Comparison of ENCODE assay signal across 18 mouse cellular contexts in genomic region chr1:89769641-89770040, GRCm38 (mm10).
A peak's percentile ranks its signal among the peaks of the same experiment; 100 is the strongest.
DNase-seq lines count a peak whose midpoint lies in the region; ATAC-seq lines count a peak whose summit lies in the region.
"Had no signal": no experiment of that assay in that cellular context is flagged by ENCODE, and none has a peak within 500 bp of the region (broad histone marks: within the 10 kb centered on the region; RNA-seq: fewer than 3 reads in every experiment).

No protein-coding gene starts in this region.

- H3K9me3 ChIP-seq in forebrain, embryonic 14.5 days (replicated peaks; ENCODE audit: control insufficient read depth, low read length) = no peaks in the 10 kb centered on the region
- no peaks in the 10 kb centered on the region for H3K9me3 ChIP-seq in forebrain, embryonic 13.5 days (replicated peaks)
- no peaks in the 10 kb centered on the region for H3K9me3 ChIP-seq in midbrain, embryonic 11.5 days (ENCODE audit: control insufficient read depth, low read length)
- H3K9me3 ChIP-seq in midbrain, embryonic 10.5 days (replicated peaks) = no peaks in the 10 kb centered on the region
- no peaks in the 10 kb centered on the region for H3K9me3 ChIP-seq in heart, embryonic 10.5 days
- H3K9me3 ChIP-seq: limb, embryonic 13.5 days; liver, embryonic 13.5 days; lung, embryonic 15.5 days; stomach, embryonic 15.5 days had no signal

- peak; percentile 32 for DNase-seq in forebrain, embryonic 14.5 days (ENCODE audit: low spot score)
- DNase-seq in midbrain, embryonic 11.5 days (ENCODE audit: low spot score, missing footprints) = no peak
- DNase-seq in midbrain, embryonic 10.5 days (ENCODE audit: low spot score) = no peak
- DNase-seq in brain, adult 2 months (ENCODE audit: low read depth, low spot score) = peak; percentile 46
- DNase-seq in retina, embryonic 14.5 days (ENCODE audit: low spot score) = peak; percentile 49
- no peak for DNase-seq in heart, embryonic 10.5 days (ENCODE audit: low spot score)
- DNase-seq: adrenal gland, postnatal 14 days; cerebellum, adult 18-20 months; heart, postnatal 14 days; kidney, adult 11 months; liver, embryonic 13.5 days; thymus, adult 18-20 months; thymus, postnatal 4 days had no signal

- 75% methylated on average over 4 of the region's 4 CpGs for WGBS in forebrain, embryonic 14.5 days
- 70% methylated on average over 4 of the region's 4 CpGs for WGBS in forebrain, embryonic 13.5 days
- 66% methylated on average over 4 of the region's 4 CpGs for WGBS in midbrain, embryonic 11.5 days
- 79% methylated on average over 4 of the region's 4 CpGs for WGBS in midbrain, embryonic 10.5 days
- WGBS in heart, embryonic 10.5 days = 81% methylated on average over 4 of the region's 4 CpGs

- 0 out of 2 replicates have a peak, but pooled peaks have one; percentile 32 for ATAC-seq in forebrain, embryonic 14.5 days
- ATAC-seq in forebrain, embryonic 13.5 days = no peak
- 0 out of 2 replicates have a peak, but pooled peaks have one; percentile 48 for ATAC-seq in midbrain, embryonic 11.5 days (ENCODE audit: low FRiP score)

- H3K4me1 ChIP-seq in forebrain, embryonic 14.5 days (ENCODE audit: control insufficient read depth, insufficient read depth, low read length) = no peaks in the 10 kb centered on the region; the same call in 1 of the 2 replicates
- peaks cover 12% of the 10 kb centered on the region; the same call in 1 of the 2 replicates for H3K4me1 ChIP-seq in forebrain, embryonic 13.5 days
- peaks cover 8% of the 10 kb centered on the region for H3K4me1 ChIP-seq in midbrain, embryonic 11.5 days (ENCODE audit: control insufficient read depth, insufficient read depth, low read length)
- H3K4me1 ChIP-seq in midbrain, embryonic 10.5 days = peaks cover 42% of the 10 kb centered on the region
- H3K4me1 ChIP-seq in heart, embryonic 10.5 days = peaks cover 15% of the 10 kb centered on the region
- H3K4me1 ChIP-seq: liver, embryonic 13.5 days; lung, embryonic 15.5 days; stomach, embryonic 15.5 days had no signal

- H3K27ac ChIP-seq in forebrain, embryonic 14.5 days (ENCODE audit: low read depth, low read length) = no peak overlapping the region
- no peak overlapping the region for H3K27ac ChIP-seq in forebrain, embryonic 13.5 days
- no peak overlapping the region for H3K27ac ChIP-seq in midbrain, embryonic 11.5 days (ENCODE audit: low read depth, low read length)
- H3K27ac ChIP-seq in midbrain, embryonic 10.5 days (replicated peaks) = no peak overlapping the region
- no peak overlapping the region for H3K27ac ChIP-seq in heart, embryonic 10.5 days
- H3K27ac ChIP-seq: limb, embryonic 13.5 days; liver, embryonic 13.5 days; lung, embryonic 15.5 days; stomach, embryonic 15.5 days had no signal

- no peaks in the 10 kb centered on the region for H3K27me3 ChIP-seq in forebrain, embryonic 14.5 days (replicated peaks; ENCODE audit: control insufficient read depth, insufficient read depth, low read length)
- H3K27me3 ChIP-seq in forebrain, embryonic 13.5 days = peaks cover 9% of the 10 kb centered on the region; the same call in 1 of the 2 replicates
- no peaks in the 10 kb centered on the region for H3K27me3 ChIP-seq in midbrain, embryonic 11.5 days (ENCODE audit: control insufficient read depth, insufficient read depth, low read length)
- H3K27me3 ChIP-seq in midbrain, embryonic 10.5 days (ENCODE audit: low read depth, poor library complexity, severe bottlenecking) = no peaks in the 10 kb centered on the region
- H3K27me3 ChIP-seq in heart, embryonic 10.5 days (ENCODE audit: insufficient read depth, poor library complexity, severe bottlenecking) = no peaks in the 10 kb centered on the region
- H3K27me3 ChIP-seq: limb, embryonic 13.5 days; liver, embryonic 13.5 days; lung, embryonic 15.5 days; stomach, embryonic 15.5 days had no signal

- H3K9ac ChIP-seq in forebrain, embryonic 14.5 days (ENCODE audit: low read length) = no peak overlapping the region
- no peak overlapping the region for H3K9ac ChIP-seq in forebrain, embryonic 13.5 days
- no peak overlapping the region for H3K9ac ChIP-seq in midbrain, embryonic 11.5 days (ENCODE audit: low read length)
- H3K9ac ChIP-seq: limb, embryonic 13.5 days; liver, embryonic 13.5 days; lung, embryonic 15.5 days; stomach, embryonic 15.5 days had no signal

- no peaks in the 10 kb centered on the region; the same call in 1 of the 2 replicates for H3K36me3 ChIP-seq in forebrain, embryonic 14.5 days (ENCODE audit: control insufficient read depth, insufficient read depth, low read length)
- H3K36me3 ChIP-seq in forebrain, embryonic 13.5 days (ENCODE audit: poor library complexity, severe bottlenecking) = peaks cover 16% of the 10 kb centered on the region; the same call in 1 of the 2 replicates
- no peaks in the 10 kb centered on the region for H3K36me3 ChIP-seq in midbrain, embryonic 11.5 days (ENCODE audit: control insufficient read depth, insufficient read depth, low read length)
- peaks cover 19% of the 10 kb centered on the region for H3K36me3 ChIP-seq in midbrain, embryonic 10.5 days
- peaks cover 5% of the 10 kb centered on the region; the same call in 1 of the 2 replicates for H3K36me3 ChIP-seq in heart, embryonic 10.5 days
- H3K36me3 ChIP-seq: liver, embryonic 13.5 days; stomach, embryonic 15.5 days had no signal

- no peak overlapping the region for H3K4me2 ChIP-seq in forebrain, embryonic 14.5 days (ENCODE audit: low read length)
- no peak overlapping the region for H3K4me2 ChIP-seq in forebrain, embryonic 13.5 days
- no peak overlapping the region for H3K4me2 ChIP-seq in midbrain, embryonic 11.5 days
- H3K4me2 ChIP-seq: heart, embryonic 11.5 days; limb, embryonic 13.5 days; liver, embryonic 13.5 days; lung, embryonic 15.5 days; stomach, embryonic 15.5 days had no signal

- no peak overlapping the region for H3K4me3 ChIP-seq in forebrain, embryonic 14.5 days (ENCODE audit: low read depth, low read length)
- no peak overlapping the region for H3K4me3 ChIP-seq in forebrain, embryonic 13.5 days
- no peak overlapping the region for H3K4me3 ChIP-seq in midbrain, embryonic 11.5 days (ENCODE audit: low read depth, low read length)
- H3K4me3 ChIP-seq in midbrain, embryonic 10.5 days = no peak overlapping the region
- no peak overlapping the region for H3K4me3 ChIP-seq in heart, embryonic 10.5 days
- H3K4me3 ChIP-seq: limb, embryonic 13.5 days; liver, embryonic 13.5 days; lung, embryonic 15.5 days; stomach, embryonic 15.5 days had no signal

Comparison
In these comparisons a context has a peak if more than half of its experiments do, and no peak if none do; other contexts are left out.
1. DNase-seq: peak in forebrain, embryonic 14.5 days (single experiment), brain, adult 2 months (single experiment) and retina, embryonic 14.5 days (single experiment); none in midbrain, embryonic 11.5 days (single experiment), midbrain, embryonic 10.5 days (single experiment) and heart, embryonic 10.5 days (single experiment).